Mouse (Mus musculus): ENCODE measurements around the gene Tgfa.

GRCm38 (mm10) chr6:86248562-86248961 is 53.5 kb downstream of the Tgfa start:
- TF ChIP-seq CTCF (IDR thresholded peaks at IDR 0.05; ENCODE audit: borderline replicate concordance, extremely low read depth, insufficient read depth, insufficient read length) (no peak), POLR2A (IDR thresholded peaks at IDR 0.05; ENCODE audit: borderline replicate concordance, extremely low read depth, insufficient read depth, insufficient read length, poor library complexity, severe bottlenecking) (no peak)
